Mouse (Mus musculus): Measurements from ENCODE around the gene Psma6.

- TF ChIP-seq POLR2A (IDR thresholded peaks at IDR 0.05; ENCODE audit: control insufficient read depth, low read depth, low read length) (no peak), CTCF (IDR thresholded peaks at IDR 0.05; ENCODE audit: control insufficient read depth, insufficient read depth, insufficient replicate concordance, low read depth, low read length) (no peak)
Measured at GRCm38 (mm10) chr12:55438611-55439137, 54.7 kb downstream of the Psma6 start.

Data from testis, adult 2 months (tissue).